Mouse (Mus musculus): ENCODE results near the gene Ifitm6.

The Ifitm6 gene

DNA sequence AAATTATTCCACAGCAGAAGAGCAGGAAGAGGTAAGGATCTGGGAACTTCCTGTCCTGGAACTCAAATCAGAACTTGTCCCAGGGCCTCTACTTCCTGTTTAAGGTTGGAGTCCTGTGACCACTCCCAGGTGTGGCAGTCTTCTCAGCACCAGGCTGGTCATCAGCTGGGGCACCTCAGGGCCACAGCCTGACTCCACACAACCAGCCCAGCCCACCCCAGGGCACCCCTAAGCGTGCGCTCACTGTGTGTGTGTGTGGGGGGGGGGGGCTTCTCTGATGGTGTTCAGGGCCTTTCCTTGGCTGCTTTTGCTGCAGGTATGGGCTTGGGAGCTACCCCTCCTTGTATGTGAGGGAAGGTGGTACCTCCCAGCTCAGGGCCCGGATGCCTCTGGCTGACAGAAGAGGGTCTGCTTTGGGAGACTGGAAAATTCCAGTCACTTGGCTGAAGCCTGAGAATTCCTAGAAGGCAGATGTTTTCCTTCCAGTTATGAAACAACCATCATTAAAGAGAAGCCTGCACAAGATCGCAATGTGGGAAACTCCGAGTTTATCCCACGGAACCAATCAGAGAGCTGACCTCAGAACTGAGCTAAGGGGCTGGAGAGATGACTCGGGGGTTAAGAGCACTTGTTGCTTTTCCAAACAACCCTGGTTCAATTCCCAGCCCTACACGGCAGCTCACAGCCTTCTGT is 46.1 kb downstream of the Ifitm6 start:
- WGBS, result 70% methylated on average over 8 of the region's 8 CpGs

DNA sequence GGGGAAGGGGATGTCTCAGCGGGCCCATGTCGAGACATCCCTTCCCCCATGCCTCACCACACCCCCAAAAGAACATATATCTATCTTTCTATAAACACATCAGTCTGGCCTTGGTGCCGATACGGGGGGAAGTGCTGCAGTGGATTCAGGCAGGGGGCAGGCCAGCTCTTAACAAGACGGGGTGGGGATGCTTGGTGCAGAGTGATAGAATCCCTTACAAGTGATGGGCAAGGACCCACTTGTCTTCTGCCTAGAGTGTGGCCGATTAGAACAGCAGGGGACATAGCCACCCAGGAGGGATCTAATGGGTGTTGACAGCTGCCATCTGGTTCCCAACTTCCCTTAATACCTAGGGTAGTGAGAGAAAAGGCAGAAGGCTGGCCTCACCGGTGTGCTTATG is 46.8 kb downstream of the Ifitm6 start:
- 75% methylated on average over 7 of the region's 7 CpGs for WGBS

DNA sequence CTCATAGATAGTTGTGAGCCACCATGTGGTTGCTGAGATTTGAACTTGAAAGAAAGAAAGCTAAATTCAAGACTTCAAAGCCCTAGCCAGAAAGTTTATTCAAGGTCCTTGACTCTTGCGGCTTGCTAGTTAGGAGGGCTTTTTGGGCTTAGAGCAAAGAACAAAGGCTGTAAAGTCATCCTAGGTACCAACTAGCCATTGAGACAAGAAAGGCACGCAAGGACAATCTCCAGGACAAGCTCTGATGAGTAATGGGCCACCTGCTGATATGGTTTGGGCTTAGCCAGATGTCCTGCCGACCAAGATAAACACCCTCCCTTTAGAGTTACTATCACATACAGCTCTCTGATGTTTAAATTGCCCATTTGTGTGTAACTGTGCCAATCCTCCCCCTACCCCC is 49.0 kb downstream of the Ifitm6 start:
- 53% methylated on average over 3 of the region's 3 CpGs for WGBS

DNA sequence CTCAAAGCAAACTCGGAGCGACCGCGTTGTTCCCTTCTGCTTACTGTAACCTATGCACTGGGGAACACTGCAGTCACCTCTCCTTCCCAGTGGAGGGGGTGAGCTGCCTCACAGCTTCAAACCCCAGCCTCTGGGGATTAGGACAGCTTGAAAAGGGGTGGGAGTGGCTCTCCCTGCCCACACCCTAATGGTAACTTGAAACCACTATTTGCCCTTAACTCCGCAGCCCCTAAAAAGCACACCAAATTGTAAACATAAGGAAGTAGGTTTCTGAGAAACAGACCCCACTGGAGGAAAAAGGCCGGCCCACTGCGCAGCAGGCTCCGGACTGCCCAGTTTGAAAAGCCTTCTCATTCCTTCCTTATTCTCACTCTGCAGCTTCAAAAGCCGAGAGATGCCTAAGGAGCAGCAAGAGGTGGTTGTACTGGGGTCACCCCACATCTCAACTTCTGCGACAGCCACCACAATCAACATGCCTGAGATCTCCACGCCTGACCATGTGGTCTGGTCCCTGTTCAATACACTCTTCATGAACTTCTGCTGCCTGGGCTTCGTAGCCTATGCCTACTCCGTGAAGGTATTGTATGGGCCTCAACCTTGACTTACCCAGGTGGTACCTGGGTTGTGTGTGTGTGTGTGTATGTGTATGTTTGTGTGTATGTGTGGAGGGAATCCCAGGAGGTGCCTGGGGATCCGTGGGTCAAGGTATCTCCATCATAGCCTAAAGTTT is 49.7 kb downstream of the Ifitm6 start:
- 64% methylated on average over 14 of the region's 14 CpGs for WGBS

DNA sequence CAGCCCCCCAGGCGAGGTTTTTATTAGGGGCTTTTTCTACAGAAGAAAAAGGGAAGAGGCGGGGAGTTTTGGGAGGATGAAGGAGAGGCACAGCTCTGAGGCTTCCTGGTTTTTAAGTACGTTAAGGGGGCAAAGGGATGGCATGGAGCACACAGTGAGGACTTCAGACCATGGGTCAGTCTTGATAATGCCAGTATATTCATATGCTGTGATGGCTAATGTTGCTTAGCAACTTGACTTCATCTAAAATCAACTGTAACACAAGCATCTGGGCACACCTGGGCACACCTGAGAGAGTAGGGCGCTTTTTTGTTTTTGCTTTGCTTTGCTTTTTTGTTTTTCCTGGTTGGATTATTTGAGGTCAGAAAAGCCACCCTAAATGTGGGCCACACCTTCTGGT is 50.8 kb downstream of the Ifitm6 start, which contains the start of gene Ifitm1:
TSS of gene Ifitm1 (plus strand) at position 301 of the 400 bp plus-strand sequence.
- WGBS, result 91% methylated on average over 4 of the region's 4 CpGs
